Mouse (Mus musculus): ENCODE measurements at regions not wholly inside any gene's neighbourhood (a gene's known extent, or its start where the extent isn't known, plus 50 kb on each side); places are given as distances from the start of the nearest gene placed in this dataset.

DNA sequence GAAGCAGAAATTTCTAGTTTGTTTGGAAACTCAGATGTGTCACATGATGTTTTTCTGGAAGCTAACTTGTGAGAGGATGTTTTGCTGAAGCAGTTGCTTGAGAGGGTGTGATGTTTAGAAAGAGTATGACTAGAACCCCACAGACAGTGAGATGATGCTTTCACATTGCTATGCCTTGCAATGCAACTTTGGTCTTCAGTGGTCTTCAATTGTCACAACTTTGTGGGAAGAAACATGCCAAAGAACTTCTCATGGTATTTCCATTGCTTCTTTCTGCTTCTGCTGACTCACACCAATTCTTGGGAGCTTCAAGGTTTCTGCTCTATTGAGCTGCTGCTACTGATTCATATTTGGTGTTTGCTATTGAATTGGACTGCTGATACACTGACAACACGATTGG is 365.3 kb upstream of the Tmem229a start:
- Histone ChIP-seq H3K27me3 (ENCODE audit: control insufficient read depth, insufficient read depth, low read depth, low read length) (no peaks in the 10 kb centered on the region), H3K27ac (ENCODE audit: low read length) (no peak overlapping the region), H3K9me3 (replicated peaks; ENCODE audit: control insufficient read depth, low read length) (no peaks in the 10 kb centered on the region), H3K4me2 (ENCODE audit: low read depth, low read length) (no peak overlapping the region), H3K9ac (ENCODE audit: low read depth, low read length) (no peak overlapping the region), H3K4me1 (ENCODE audit: control insufficient read depth, low read depth, low read length) (no peaks in the 10 kb centered on the region), H3K36me3 (ENCODE audit: control insufficient read depth, insufficient read depth) (no peaks in the 10 kb centered on the region), H3K4me3 (ENCODE audit: low read depth, low read length) (no peak overlapping the region)
- 25% methylated on average over 1 of the region's 1 CpGs for WGBS (ENCODE audit: insufficient replicate concordance)
- no peak for ATAC-seq (ENCODE audit: low read depth)

DNA sequence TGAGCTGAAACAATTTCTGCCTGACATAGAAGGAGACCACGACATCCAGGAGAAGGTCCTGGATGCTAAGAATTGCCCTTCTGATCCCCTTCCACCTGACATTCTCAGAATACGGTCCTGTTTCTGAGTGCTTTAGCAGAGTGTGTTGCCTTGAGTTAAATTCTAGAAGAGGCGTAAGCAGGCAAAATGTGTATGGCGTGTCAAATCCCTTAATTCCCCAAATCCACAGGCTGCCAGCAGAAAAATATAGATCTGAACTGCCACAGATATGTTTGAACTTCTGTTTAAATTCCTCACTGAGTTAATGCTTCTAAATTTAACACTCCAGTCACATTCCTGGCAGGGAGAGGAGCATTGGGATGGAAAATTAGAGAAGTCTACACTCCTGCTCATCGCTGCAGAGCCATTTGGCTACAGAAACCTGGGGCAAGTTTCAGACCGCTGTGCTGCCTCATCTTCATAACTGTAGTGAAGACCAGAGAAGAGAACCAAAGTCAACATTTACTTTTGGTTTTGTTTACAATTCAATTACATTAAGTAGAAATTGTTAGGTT is 364.3 kb upstream of the Tmem229a start:
- Histone ChIP-seq H3K4me3 (ENCODE audit: low read depth, low read length) (no peak overlapping the region), H3K4me1 (ENCODE audit: control insufficient read depth, low read depth, low read length) (no peaks in the 10 kb centered on the region), H3K4me2 (ENCODE audit: low read depth, low read length) (no peak overlapping the region), H3K27me3 (ENCODE audit: control insufficient read depth, insufficient read depth, low read depth, low read length) (no peaks in the 10 kb centered on the region), H3K36me3 (ENCODE audit: control insufficient read depth, insufficient read depth) (no peaks in the 10 kb centered on the region), H3K9me3 (replicated peaks; ENCODE audit: control insufficient read depth, low read length) (no peaks in the 10 kb centered on the region), H3K27ac (ENCODE audit: low read length) (no peak overlapping the region), H3K9ac (ENCODE audit: low read depth, low read length) (no peak overlapping the region)
- ATAC-seq (ENCODE audit: low read depth): no peak
- WGBS (ENCODE audit: insufficient replicate concordance): 67% methylated on average over 6 of the region's 6 CpGs

DNA sequence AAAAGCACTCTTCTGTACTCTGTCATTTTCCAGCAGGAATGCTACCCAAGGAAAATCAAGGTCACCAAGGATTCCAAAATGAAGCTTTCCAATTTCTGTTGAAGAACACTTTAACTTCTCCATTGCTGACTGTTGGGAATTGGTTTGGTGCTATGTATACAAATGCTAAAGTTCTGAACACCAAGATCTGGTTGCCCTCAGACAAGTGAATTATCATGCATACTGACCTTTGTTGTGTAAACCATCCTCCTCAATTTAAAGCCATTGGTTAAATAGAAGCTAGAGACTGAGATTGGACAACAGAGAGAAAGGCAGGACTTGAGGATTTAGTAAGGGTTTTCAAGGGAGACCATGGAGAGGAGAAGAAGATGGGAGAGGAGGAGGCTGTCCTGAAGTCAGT is 351.4 kb upstream of the Tmem229a start:
- Histone ChIP-seq H3K9ac (ENCODE audit: low read depth, low read length) (no peak overlapping the region), H3K4me1 (ENCODE audit: control insufficient read depth, low read depth, low read length) (no peaks in the 10 kb centered on the region), H3K4me3 (ENCODE audit: low read depth, low read length) (no peak overlapping the region), H3K4me2 (ENCODE audit: low read depth, low read length) (no peak overlapping the region), H3K27me3 (ENCODE audit: control insufficient read depth, insufficient read depth, low read depth, low read length) (no peaks in the 10 kb centered on the region), H3K36me3 (ENCODE audit: control insufficient read depth, insufficient read depth) (no peaks in the 10 kb centered on the region), H3K9me3 (replicated peaks; ENCODE audit: control insufficient read depth, low read length) (no peaks in the 10 kb centered on the region), H3K27ac (ENCODE audit: low read length) (no peak overlapping the region)
- no peak for ATAC-seq (ENCODE audit: low read depth)

DNA sequence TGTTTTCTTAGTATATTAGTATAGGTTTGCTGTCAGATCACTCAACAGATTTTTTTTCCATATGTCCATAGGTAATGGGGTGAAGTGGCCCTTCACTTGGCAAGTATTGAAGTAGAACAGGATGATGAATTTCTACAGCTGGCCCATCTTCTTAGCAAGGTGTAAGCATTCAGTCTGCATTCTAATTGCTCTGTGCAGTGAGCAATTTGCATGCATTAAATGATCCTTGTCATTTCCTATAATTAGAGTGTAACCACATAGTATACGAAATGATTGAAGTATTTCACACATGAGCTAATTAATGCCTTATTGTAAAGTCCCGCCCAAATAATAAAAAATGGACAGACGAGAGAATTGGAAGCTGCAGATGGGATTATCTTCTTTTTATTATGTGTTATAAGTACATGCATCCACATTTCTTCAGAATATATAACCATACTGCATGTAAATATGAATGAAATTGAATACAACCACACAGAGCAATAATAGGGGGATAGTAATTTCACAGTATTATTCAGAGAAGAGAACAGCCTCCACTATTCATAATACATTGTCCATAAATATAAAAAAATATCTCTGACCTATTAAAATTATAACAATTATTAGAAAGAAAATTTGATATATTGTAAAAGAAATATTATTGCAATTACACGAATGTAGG is 348.9 kb upstream of the Tmem229a start:
- ATAC-seq (ENCODE audit: low read depth): no peak
- no peaks in the 10 kb centered on the region for H3K27me3 ChIP-seq (ENCODE audit: control insufficient read depth, insufficient read depth, low read depth, low read length)
- H3K9me3 ChIP-seq (replicated peaks; ENCODE audit: control insufficient read depth, low read length): no peaks in the 10 kb centered on the region
- H3K9ac ChIP-seq (ENCODE audit: low read depth, low read length): no peak overlapping the region
- 58% methylated on average over 4 of the region's 4 CpGs for WGBS (ENCODE audit: insufficient replicate concordance)
- no peak overlapping the region for H3K4me2 ChIP-seq (ENCODE audit: low read depth, low read length)
- no peaks in the 10 kb centered on the region for H3K36me3 ChIP-seq (ENCODE audit: control insufficient read depth, insufficient read depth)
- no peak overlapping the region for H3K4me3 ChIP-seq (ENCODE audit: low read depth, low read length)
- H3K27ac ChIP-seq (ENCODE audit: low read length): no peak overlapping the region
- H3K4me1 ChIP-seq (ENCODE audit: control insufficient read depth, low read depth, low read length): no peaks in the 10 kb centered on the region

DNA sequence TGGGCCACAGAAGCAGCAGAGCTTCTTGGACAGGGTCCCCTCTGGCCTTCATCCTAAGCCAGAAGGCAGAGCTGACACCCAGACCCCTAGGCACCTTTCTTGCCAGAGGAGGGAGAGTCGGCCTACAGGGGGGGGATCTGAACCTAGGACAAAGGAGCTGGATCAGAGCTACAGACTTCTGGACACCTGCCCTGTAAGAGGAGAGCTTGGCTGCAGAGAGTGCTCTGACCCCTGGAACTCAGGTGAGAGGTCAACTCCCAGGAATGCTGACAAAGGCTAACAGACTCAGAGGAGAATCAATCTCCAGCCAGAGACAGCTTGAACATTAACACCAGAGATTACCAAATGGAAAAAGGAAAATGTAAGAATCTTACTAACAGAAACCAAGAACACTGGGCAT is 335.5 kb upstream of the Tmem229a start:
- H3K9me3 ChIP-seq (replicated peaks; ENCODE audit: control insufficient read depth, low read length): no peaks in the 10 kb centered on the region
- 53% methylated on average over 1 of the region's 1 CpGs for WGBS (ENCODE audit: insufficient replicate concordance)
- peak; percentile 48; the same call in 1 of the 2 replicates for ATAC-seq (ENCODE audit: low read depth)
- H3K27ac ChIP-seq (ENCODE audit: low read length): no peak overlapping the region
- no peak overlapping the region for H3K4me3 ChIP-seq (ENCODE audit: low read depth, low read length)
- H3K4me1 ChIP-seq (ENCODE audit: control insufficient read depth, low read depth, low read length): no peaks in the 10 kb centered on the region
- H3K9ac ChIP-seq (ENCODE audit: low read depth, low read length): no peak overlapping the region
- H3K27me3 ChIP-seq (ENCODE audit: control insufficient read depth, insufficient read depth, low read depth, low read length): no peaks in the 10 kb centered on the region
- H3K4me2 ChIP-seq (ENCODE audit: low read depth, low read length): no peak overlapping the region
- no peaks in the 10 kb centered on the region for H3K36me3 ChIP-seq (ENCODE audit: control insufficient read depth, insufficient read depth)

DNA sequence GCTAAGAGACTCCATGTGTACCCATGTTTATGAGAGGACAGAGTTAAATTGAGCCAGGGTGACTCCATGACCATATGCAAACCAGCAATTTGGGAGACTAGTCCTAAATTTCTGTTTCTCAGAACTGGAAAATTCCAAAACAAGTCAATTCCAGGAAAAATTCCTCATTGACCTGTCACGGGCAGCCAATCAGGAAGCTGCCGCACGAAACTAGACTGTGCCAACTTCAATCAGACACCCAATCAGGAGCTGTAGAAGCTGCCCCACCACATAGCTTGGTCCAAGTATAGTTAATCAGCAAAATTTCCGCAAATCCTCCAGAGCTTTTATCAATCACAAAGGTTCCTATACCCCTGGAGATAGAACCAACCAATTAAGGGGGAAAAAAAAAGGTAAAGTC is 331.5 kb upstream of the Tmem229a start:
- no peak for ATAC-seq (ENCODE audit: low read depth)
- Histone ChIP-seq H3K4me1 (ENCODE audit: control insufficient read depth, low read depth, low read length) (no peaks in the 10 kb centered on the region), H3K9ac (ENCODE audit: low read depth, low read length) (no peak overlapping the region), H3K4me3 (ENCODE audit: low read depth, low read length) (no peak overlapping the region), H3K27ac (ENCODE audit: low read length) (no peak overlapping the region), H3K4me2 (ENCODE audit: low read depth, low read length) (no peak overlapping the region), H3K27me3 (ENCODE audit: control insufficient read depth, insufficient read depth, low read depth, low read length) (no peaks in the 10 kb centered on the region), H3K36me3 (ENCODE audit: control insufficient read depth, insufficient read depth) (no peaks in the 10 kb centered on the region), H3K9me3 (replicated peaks; ENCODE audit: control insufficient read depth, low read length) (no peaks in the 10 kb centered on the region)
- WGBS (ENCODE audit: insufficient replicate concordance): 63% methylated on average over 4 of the region's 4 CpGs

DNA sequence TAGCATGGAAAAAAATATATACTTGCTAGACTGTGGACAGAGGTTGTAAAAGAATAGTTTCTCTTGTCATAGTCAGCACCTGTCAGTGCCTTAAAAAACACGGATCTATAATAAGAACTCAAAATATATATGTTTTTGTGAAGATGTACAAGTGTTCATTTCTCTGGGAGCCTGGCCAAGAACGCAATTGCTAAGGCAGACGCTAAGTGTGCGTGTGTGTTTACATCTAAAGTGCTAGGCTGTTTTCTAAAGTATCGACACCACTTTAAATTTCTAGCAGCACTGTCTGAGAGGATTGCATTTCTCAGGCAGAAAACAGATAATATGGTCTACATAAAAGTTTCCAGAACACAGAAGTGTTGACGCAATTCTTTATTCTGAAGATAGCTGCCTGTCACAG is 330.2 kb upstream of the Tmem229a start:
- Histone ChIP-seq H3K36me3 (ENCODE audit: control insufficient read depth, insufficient read depth) (no peaks in the 10 kb centered on the region), H3K9ac (ENCODE audit: low read depth, low read length) (no peak overlapping the region), H3K9me3 (replicated peaks; ENCODE audit: control insufficient read depth, low read length) (no peaks in the 10 kb centered on the region), H3K4me3 (ENCODE audit: low read depth, low read length) (no peak overlapping the region), H3K27me3 (ENCODE audit: control insufficient read depth, insufficient read depth, low read depth, low read length) (no peaks in the 10 kb centered on the region), H3K4me1 (ENCODE audit: control insufficient read depth, low read depth, low read length) (no peaks in the 10 kb centered on the region), H3K27ac (ENCODE audit: low read length) (no peak overlapping the region), H3K4me2 (ENCODE audit: low read depth, low read length) (no peak overlapping the region)
- no peak for ATAC-seq (ENCODE audit: low read depth)
- 68% methylated on average over 6 of the region's 6 CpGs for WGBS (ENCODE audit: insufficient replicate concordance)

DNA sequence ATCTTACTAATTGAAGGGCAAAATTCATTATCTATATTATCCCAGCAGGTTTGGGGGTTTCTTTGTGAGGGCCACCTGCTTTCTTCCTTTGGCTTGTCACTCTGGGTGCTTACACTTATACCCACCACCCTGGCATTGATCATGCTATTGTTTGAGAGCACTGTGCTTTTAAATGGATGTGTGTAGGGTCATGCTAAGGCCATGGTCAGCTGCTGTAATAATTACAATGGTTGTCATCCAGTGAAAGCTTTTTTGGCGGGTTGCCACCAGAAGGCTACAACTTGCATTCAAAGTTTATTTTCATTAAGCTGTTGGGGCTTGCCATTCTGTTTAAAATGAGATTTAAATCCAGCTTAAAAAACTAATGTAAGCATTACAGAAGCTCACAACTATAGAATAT is 322.4 kb upstream of the Tmem229a start:
- Histone ChIP-seq H3K9me3 (replicated peaks; ENCODE audit: control insufficient read depth, low read length) (no peaks in the 10 kb centered on the region), H3K4me3 (ENCODE audit: low read depth, low read length) (no peak overlapping the region), H3K27me3 (ENCODE audit: control insufficient read depth, insufficient read depth, low read depth, low read length) (no peaks in the 10 kb centered on the region), H3K36me3 (ENCODE audit: control insufficient read depth, insufficient read depth) (no peaks in the 10 kb centered on the region), H3K4me1 (ENCODE audit: control insufficient read depth, low read depth, low read length) (no peaks in the 10 kb centered on the region), H3K9ac (ENCODE audit: low read depth, low read length) (no peak overlapping the region), H3K4me2 (ENCODE audit: low read depth, low read length) (no peak overlapping the region), H3K27ac (ENCODE audit: low read length) (no peak overlapping the region)
- ATAC-seq (ENCODE audit: low read depth): no peak
- 36% methylated on average over 1 of the region's 1 CpGs for WGBS (ENCODE audit: insufficient replicate concordance)

DNA sequence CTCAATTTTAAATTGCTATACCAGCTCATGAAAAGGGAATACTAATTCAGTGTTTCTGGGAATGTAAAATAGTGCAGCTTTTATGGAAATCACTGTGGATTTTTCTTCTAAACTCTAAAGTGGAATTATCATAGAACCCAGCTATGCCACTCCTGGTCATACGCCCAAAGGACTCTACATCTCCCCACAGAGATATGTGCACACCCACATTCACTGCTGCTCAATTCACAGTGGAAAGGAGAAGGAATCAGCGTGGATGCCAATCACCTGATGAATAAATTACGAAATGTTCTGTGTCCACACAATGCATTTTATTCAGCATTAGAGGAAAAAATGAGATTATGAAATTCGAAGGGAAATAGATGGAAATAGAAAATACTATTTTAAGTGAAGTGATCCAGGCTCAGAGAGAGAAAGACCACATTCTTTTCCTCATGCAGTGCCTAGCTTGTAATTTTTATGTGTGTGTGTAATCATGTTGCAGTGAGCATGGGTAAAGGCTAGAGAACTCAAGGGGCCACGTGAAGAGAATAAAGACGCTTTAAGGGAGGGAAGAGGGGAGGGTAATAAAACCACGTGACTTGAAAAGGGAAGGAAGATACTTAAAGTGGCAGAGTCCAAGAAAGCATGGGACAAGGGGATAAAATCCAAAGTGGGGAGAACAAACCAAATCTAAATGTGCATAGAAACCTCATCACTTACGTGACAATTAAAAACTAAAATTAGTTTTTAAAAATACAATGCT is 321.8 kb upstream of the Tmem229a start:
- Histone ChIP-seq H3K27ac (ENCODE audit: low read length) (no peak overlapping the region), H3K4me3 (ENCODE audit: low read depth, low read length) (no peak overlapping the region), H3K36me3 (ENCODE audit: control insufficient read depth, insufficient read depth) (no peaks in the 10 kb centered on the region), H3K4me1 (ENCODE audit: control insufficient read depth, low read depth, low read length) (no peaks in the 10 kb centered on the region), H3K27me3 (ENCODE audit: control insufficient read depth, insufficient read depth, low read depth, low read length) (no peaks in the 10 kb centered on the region), H3K9ac (ENCODE audit: low read depth, low read length) (no peak overlapping the region), H3K9me3 (replicated peaks; ENCODE audit: control insufficient read depth, low read length) (no peaks in the 10 kb centered on the region), H3K4me2 (ENCODE audit: low read depth, low read length) (no peak overlapping the region)
- 34% methylated on average over 8 of the region's 8 CpGs for WGBS (ENCODE audit: insufficient replicate concordance)
- no peak for ATAC-seq (ENCODE audit: low read depth)
